Mouse (Mus musculus) embryonic fibroblast, embryonic 13.5 days (primary cell): ENCODE results near the gene Gm14569.

Experiments
- CTCF ChIP-seq: IDR thresholded peaks from 2 replicates; pipeline ENCODE4 v1.5.1; 2011; ENCODE audit warnings: mild to moderate bottlenecking, control low read depth, low read length, moderate library complexity, borderline replicate concordance; ENCODE audit not compliant: insufficient read depth
- POLR2A ChIP-seq: IDR thresholded peaks from 2 replicates; pipeline ENCODE4 v1.6.1; 2011; ENCODE audit warnings: low read depth, mild to moderate bottlenecking, control low read depth, low read length, moderate library complexity

- TF ChIP-seq POLR2A = no peak
- TF ChIP-seq CTCF = no peak
Observed at GRCm38 (mm10) chrX:36474873-36475272, 16.8 kb downstream of the Gm14569 start.
